Mouse (Mus musculus): ENCODE measurements around the gene 2610507B11Rik. TPM values are rescaled to one million over a fixed set of nuclear protein-coding genes. Genes with fewer than 3 reads are reported as not detected.

Gene 2610507B11Rik
- polyA plus RNA-seq, 1 experiment from 2014 or later, result 60.4 TPM

DNA sequence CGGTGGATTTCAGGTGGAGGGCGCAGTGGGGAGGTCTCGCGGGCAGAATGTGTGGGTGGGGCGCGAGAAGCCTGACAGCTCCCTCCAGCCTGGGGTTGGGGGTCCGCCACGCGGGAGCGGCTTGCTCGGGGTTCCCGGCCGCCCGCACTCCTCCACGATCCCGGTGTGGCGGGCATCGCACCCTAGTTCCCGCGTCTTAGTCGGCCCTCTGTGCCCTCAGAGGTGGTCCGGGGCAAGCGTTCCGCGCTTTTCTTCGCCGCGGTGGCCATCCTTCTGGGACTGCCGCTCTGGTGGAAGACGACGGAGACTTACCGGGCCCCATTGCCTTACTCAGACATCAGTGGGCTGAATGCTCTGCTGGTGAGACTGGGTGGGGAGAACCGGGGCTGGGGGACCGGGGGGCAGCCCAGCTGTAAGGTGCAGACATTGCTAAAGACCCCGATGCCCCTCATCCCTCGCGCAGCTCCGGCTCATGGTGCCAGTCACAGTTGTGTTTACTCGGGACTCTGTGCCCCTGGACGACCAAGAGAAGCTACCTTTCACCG, 67.0 kb downstream of the 2610507B11Rik start:
- H3K27ac ChIP-seq (replicated peaks), result peak overlapping the region; percentile 89
- peaks cover 51% of the 10 kb centered on the region for H3K36me3 ChIP-seq (replicated peaks)
- DNase-seq (ENCODE audit: low spot score), result no peak
- H3K4me3 ChIP-seq, result peak overlapping the region; percentile 96
- no peaks in the 10 kb centered on the region for H3K27me3 ChIP-seq (replicated peaks; ENCODE audit: low read depth, poor library complexity, severe bottlenecking)
- H3K9me3 ChIP-seq, result no peaks in the 10 kb centered on the region
- peaks cover 17% of the 10 kb centered on the region for H3K4me1 ChIP-seq
- under 1% methylated on average over 41 of the region's 41 CpGs for WGBS

GRCm38 (mm10) chr11:78332676-78333075, 71.1 kb downstream of the 2610507B11Rik start:
- Histone ChIP-seq H3K36me3 (replicated peaks) (peaks cover 64% of the 10 kb centered on the region), H3K27ac (replicated peaks) (no peak overlapping the region), H3K9me3 (no peaks in the 10 kb centered on the region), H3K27me3 (replicated peaks; ENCODE audit: low read depth, poor library complexity, severe bottlenecking) (no peaks in the 10 kb centered on the region), H3K4me1 (peaks cover 16% of the 10 kb centered on the region), H3K4me3 (no peak overlapping the region)
- no peak for DNase-seq (ENCODE audit: low spot score)
- WGBS, result 96% methylated on average over 12 of the region's 12 CpGs

GRCm38 (mm10) chr11:78333992-78334391, 72.4 kb downstream of the 2610507B11Rik start:
- H3K27ac ChIP-seq (replicated peaks), result no peak overlapping the region
- H3K36me3 ChIP-seq (replicated peaks), result peaks cover 74% of the 10 kb centered on the region
- H3K27me3 ChIP-seq (replicated peaks; ENCODE audit: low read depth, poor library complexity, severe bottlenecking), result no peaks in the 10 kb centered on the region
- WGBS, result 87% methylated on average over 5 of the region's 5 CpGs
- H3K4me3 ChIP-seq, result no peak overlapping the region
- H3K4me1 ChIP-seq, result peaks cover 7% of the 10 kb centered on the region
- DNase-seq (ENCODE audit: low spot score), result no peak
- no peaks in the 10 kb centered on the region for H3K9me3 ChIP-seq

DNA sequence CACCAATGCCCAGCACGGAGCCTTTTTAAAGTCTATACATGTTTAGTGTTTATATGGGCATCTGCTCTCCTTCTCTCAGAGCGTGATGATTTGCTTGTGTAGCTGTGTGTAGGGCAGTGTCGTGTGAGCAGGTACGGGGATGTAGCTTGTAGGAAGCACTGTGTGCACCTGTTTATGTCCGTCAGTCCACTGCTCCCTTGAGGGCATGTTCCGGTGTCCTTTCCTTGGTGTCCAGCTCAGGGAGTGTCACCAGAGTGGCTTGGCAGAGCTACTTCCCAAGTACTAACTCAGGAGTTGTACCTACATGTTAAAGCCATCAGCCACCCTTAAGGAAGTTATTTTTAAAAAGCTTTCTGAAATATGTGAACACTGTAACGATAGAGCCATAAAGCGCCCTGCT, 75.5 kb downstream of the 2610507B11Rik start:
- no peaks in the 10 kb centered on the region for H3K27me3 ChIP-seq (replicated peaks; ENCODE audit: low read depth, poor library complexity, severe bottlenecking)
- no peak overlapping the region for H3K4me3 ChIP-seq
- WGBS, result 94% methylated on average over 8 of the region's 8 CpGs
- peaks cover 95% of the 10 kb centered on the region for H3K36me3 ChIP-seq (replicated peaks)
- H3K4me1 ChIP-seq, result no peaks in the 10 kb centered on the region
- H3K9me3 ChIP-seq, result no peaks in the 10 kb centered on the region
- no peak for DNase-seq (ENCODE audit: low spot score)
- no peak overlapping the region for H3K27ac ChIP-seq (replicated peaks)

Other genes with a start within 250 kb of the 2610507B11Rik start
- gene Dhrs13, start 229.5 kb upstream of the 2610507B11Rik start, polyA plus RNA-seq (2016; fragmentation: Nextera tagmentation; extraction: Ambion mirVana), result 12.8 and 13.2 TPM in 2 replicates
- 57.8 and 60.9 TPM in 2 replicates for gene Flot2, start 223.8 kb upstream of the 2610507B11Rik start, polyA plus RNA-seq (2016; fragmentation: Nextera tagmentation; extraction: Ambion mirVana)
- 40.9 and 41.5 TPM in 2 replicates for gene Eral1, start 181.4 kb upstream of the 2610507B11Rik start, polyA plus RNA-seq (2016; fragmentation: Nextera tagmentation; extraction: Ambion mirVana)
- 28.2 and 29.9 TPM in 2 replicates for gene Fam222b, start 167.1 kb upstream of the 2610507B11Rik start, polyA plus RNA-seq (2016; fragmentation: Nextera tagmentation; extraction: Ambion mirVana)
- gene Traf4, start 96.2 kb upstream of the 2610507B11Rik start, polyA plus RNA-seq (2016; fragmentation: Nextera tagmentation; extraction: Ambion mirVana), result 151 and 157 TPM in 2 replicates
- gene Nek8, start 85.1 kb upstream of the 2610507B11Rik start, polyA plus RNA-seq (2016; fragmentation: Nextera tagmentation; extraction: Ambion mirVana), result 13.5 and 15.3 TPM in 2 replicates
- gene Tlcd1, start 85.0 kb upstream of the 2610507B11Rik start, polyA plus RNA-seq (2016; fragmentation: Nextera tagmentation; extraction: Ambion mirVana), result 8.8 and 9.2 TPM in 2 replicates
- 1,123 and 1,138 TPM in 2 replicates for gene Rpl23a, start 78.2 kb upstream of the 2610507B11Rik start, polyA plus RNA-seq (2016; fragmentation: Nextera tagmentation; extraction: Ambion mirVana)
- 107 and 123 TPM in 2 replicates for gene Rab34, start 73.3 kb upstream of the 2610507B11Rik start, polyA plus RNA-seq (2016; fragmentation: Nextera tagmentation; extraction: Ambion mirVana)
- gene Proca1, start 68.4 kb upstream of the 2610507B11Rik start, polyA plus RNA-seq (2016; fragmentation: Nextera tagmentation; extraction: Ambion mirVana), result 1.6 and 2.3 TPM in 2 replicates
- gene Sdf2, start 16.0 kb upstream of the 2610507B11Rik start, polyA plus RNA-seq (2016; fragmentation: Nextera tagmentation; extraction: Ambion mirVana), result 43.5 and 44.9 TPM in 2 replicates
- gene Supt6, start 15.8 kb upstream of the 2610507B11Rik start, polyA plus RNA-seq (2016; fragmentation: Nextera tagmentation; extraction: Ambion mirVana), result 39.2 TPM in 2 replicates
- gene BC030499, start 29.1 kb downstream of the 2610507B11Rik start, polyA plus RNA-seq (2016; fragmentation: Nextera tagmentation; extraction: Ambion mirVana), result 0.48 and 0.49 TPM in 2 replicates
- 65.7 and 73.1 TPM in 2 replicates for gene Spag5, start 39.8 kb downstream of the 2610507B11Rik start, polyA plus RNA-seq (2016; fragmentation: Nextera tagmentation; extraction: Ambion mirVana)
- 3.0 and 3.2 TPM in 2 replicates for gene Aldoc, start 61.2 kb downstream of the 2610507B11Rik start, polyA plus RNA-seq (2016; fragmentation: Nextera tagmentation; extraction: Ambion mirVana)
- 73.7 and 74.9 TPM in 2 replicates for gene Pigs, start 66.7 kb downstream of the 2610507B11Rik start, polyA plus RNA-seq (2016; fragmentation: Nextera tagmentation; extraction: Ambion mirVana)
- 67.7 and 69.1 TPM in 2 replicates for gene Unc119, start 81.7 kb downstream of the 2610507B11Rik start, polyA plus RNA-seq (2016; fragmentation: Nextera tagmentation; extraction: Ambion mirVana)
- 0.21 and 0.26 TPM in 2 replicates for gene Foxn1, start 124.8 kb downstream of the 2610507B11Rik start, polyA plus RNA-seq (2016; fragmentation: Nextera tagmentation; extraction: Ambion mirVana)
- not detected in 2 replicates for gene Slc13a2, start 160.5 kb downstream of the 2610507B11Rik start, polyA plus RNA-seq (2016; fragmentation: Nextera tagmentation; extraction: Ambion mirVana)
- gene Slc46a1, start 203.9 kb downstream of the 2610507B11Rik start, polyA plus RNA-seq (2016; fragmentation: Nextera tagmentation; extraction: Ambion mirVana), result 14.9 and 18.4 TPM in 2 replicates
- gene Sarm1, start 236.0 kb downstream of the 2610507B11Rik start, polyA plus RNA-seq (2016; fragmentation: Nextera tagmentation; extraction: Ambion mirVana), result 5.0 and 6.0 TPM in 2 replicates
- gene Vtn, start 237.3 kb downstream of the 2610507B11Rik start, polyA plus RNA-seq (2016; fragmentation: Nextera tagmentation; extraction: Ambion mirVana), result 16.3 and 16.7 TPM in 2 replicates
- not detected in 2 replicates for gene Sebox, start 241.7 kb downstream of the 2610507B11Rik start, polyA plus RNA-seq (2016; fragmentation: Nextera tagmentation; extraction: Ambion mirVana)

Measured in embryonic facial prominence, embryonic 10.5 days (tissue).